Mouse (Mus musculus) CH12.LX (cell line): ENCODE measurements at regions not wholly inside any gene's neighbourhood (a gene's known extent, or its start where the extent isn't known, plus 50 kb on each side); places are given as distances from the start of the nearest gene placed in this dataset.

Experiments
- BHLHE40 ChIP-seq: IDR thresholded peaks from 2 replicates; pipeline ENCODE4 v1.6.1; 2011; ENCODE audit warnings: mild to moderate bottlenecking, low read depth, low read length, improper control_type of control experiment
- CTCF ChIP-seq, 2 experiments: IDR thresholded peaks in 1 of 2; conservative IDR thresholded peaks in 1 of 2; 2 replicates each; pipeline ENCODE4 v1.5.1; 2011 to 2012; ENCODE audit warnings: low read depth in 2 of 2, low read length in 2 of 2, improper control_type of control experiment in 1 of 2, inconsistent platforms in 1 of 2, mild to moderate bottlenecking in 1 of 2, moderate library complexity in 1 of 2
- EP300 ChIP-seq: IDR thresholded peaks from 2 replicates; pipeline ENCODE4 v1.6.1; 2011; ENCODE audit warnings: low read length, improper control_type of control experiment
- MAZ ChIP-seq: IDR thresholded peaks from 2 replicates; pipeline ENCODE4 v1.6.1; 2012; ENCODE audit warnings: low read depth, mild to moderate bottlenecking, inconsistent platforms, low read length, improper control_type of control experiment, moderate library complexity
- MXI1 ChIP-seq: IDR thresholded peaks from 2 replicates; pipeline ENCODE4 v1.6.1; 2011; ENCODE audit warnings: mild to moderate bottlenecking, low read depth, low read length, improper control_type of control experiment
- NELFE ChIP-seq: IDR thresholded peaks from 2 replicates; pipeline ENCODE4 v1.6.1; 2011; ENCODE audit warnings: low read depth, low read length, improper control_type of control experiment
- POLR2A ChIP-seq: IDR thresholded peaks from 2 replicates; pipeline ENCODE4 v1.6.1; 2011; ENCODE audit warnings: low read depth, mild to moderate bottlenecking, improper control_type of control experiment, low read length
- POLR2AphosphoS2 ChIP-seq: IDR thresholded peaks from 2 replicates; pipeline ENCODE4 v1.6.1; 2011; ENCODE audit warnings: low read depth, low read length, improper control_type of control experiment
- SMC3 ChIP-seq: IDR thresholded peaks from 2 replicates; pipeline ENCODE4 v1.6.1; 2011; ENCODE audit warnings: low read depth, low read length, improper control_type of control experiment
- ZC3H11A ChIP-seq: IDR thresholded peaks from 2 replicates; pipeline ENCODE4 v1.6.1; 2012; ENCODE audit warnings: low read depth, mild to moderate bottlenecking, inconsistent platforms, low read length, improper control_type of control experiment

DNA sequence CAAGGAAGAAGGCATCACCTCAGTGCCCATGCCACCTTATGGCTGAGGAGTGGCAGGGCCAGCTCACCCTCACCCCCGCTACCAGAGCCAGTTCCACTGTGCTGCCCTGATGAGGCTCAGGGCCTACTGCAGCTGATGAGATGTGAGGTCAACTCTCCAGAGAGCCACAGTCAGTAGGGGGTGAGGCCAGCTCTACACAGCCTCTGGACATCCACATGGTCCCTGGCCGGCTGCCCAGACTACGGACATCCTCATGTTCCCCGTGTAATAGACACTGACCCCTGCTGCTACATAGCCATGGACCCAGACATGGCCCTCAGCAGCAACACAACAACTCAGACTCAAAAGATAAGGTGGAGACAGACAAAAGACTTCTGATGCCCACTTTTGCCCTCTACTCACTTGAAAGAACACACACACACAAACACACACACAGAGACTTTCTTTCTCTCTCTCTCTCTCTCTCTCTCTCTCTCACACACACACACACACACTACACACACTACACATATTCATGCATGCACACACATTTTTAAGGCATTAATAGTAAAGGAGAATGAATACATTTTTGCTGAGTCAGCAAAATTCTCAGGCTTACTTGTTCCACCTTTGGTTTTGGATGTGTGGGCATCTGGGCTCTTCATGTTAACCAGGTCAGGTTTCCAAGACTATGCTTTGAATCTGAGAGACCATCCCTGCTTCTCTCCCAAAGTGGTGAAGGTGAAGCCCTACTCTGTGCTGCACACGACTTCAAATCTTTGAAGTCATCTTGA is 604.4 kb upstream of the Nrp1 start:
- no peak for TF ChIP-seq BHLHE40
- no peak for TF ChIP-seq CTCF (conservative IDR thresholded peaks at IDR 0.05 in 1 of 2, IDR thresholded peaks at IDR 0.05 in 1 of 2; ENCODE audit: low read depth in 2 of 2, low read length in 2 of 2)
- TF ChIP-seq SMC3, result no peak
- TF ChIP-seq POLR2A, result no peak
- no peak for TF ChIP-seq MAZ
- TF ChIP-seq MXI1, result no peak
- TF ChIP-seq EP300, result no peak
- no peak for TF ChIP-seq NELFE
- TF ChIP-seq POLR2AphosphoS2, result no peak
- no peak for TF ChIP-seq ZC3H11A
